Mouse (Mus musculus): ENCODE measurements around the gene Gpc5.

GRCm38 (mm10) chr14:115760241-115760640, 668.2 kb downstream of the Gpc5 start:
- TF ChIP-seq TAL1 (IDR thresholded peaks at IDR 0.05; ENCODE audit: low read length) = no peak
- no peak for TF ChIP-seq GATA1 (IDR thresholded peaks at IDR 0.05; ENCODE audit: low read length)
